Mouse (Mus musculus): ENCODE measurements around the gene Hacd4.

DNA sequence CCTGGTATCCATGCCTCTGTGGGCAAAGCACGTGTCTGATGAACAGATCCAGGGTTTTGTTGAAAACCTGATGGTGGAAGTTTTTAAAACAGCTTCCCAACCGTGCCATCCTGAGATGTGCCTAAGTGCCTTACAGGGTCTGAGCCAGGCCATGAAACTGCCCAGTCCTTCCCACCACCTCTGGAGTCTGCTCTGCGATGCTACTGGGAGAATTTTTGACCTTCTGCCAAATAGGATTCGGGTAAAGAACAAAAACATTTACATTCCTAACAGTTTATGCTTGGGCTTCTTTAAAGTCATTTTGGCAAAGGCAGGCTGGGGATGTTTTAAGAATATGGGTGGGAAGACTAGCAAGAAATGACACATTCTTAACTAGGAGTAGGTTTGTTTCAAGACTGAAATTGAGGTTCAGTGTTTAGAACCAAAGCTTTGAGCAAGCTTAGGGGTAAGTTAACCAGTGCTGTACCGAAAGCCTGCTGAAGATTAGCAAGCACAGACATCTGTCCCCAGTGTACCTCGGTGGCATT, 41.7 kb downstream of the Hacd4 start:
- no peak for TF ChIP-seq CTCF (IDR thresholded peaks at IDR 0.05; ENCODE audit: low read depth)
- TF ChIP-seq EP300 (IDR thresholded peaks at IDR 0.05; ENCODE audit: low read depth): no peak

Measured in heart, postnatal 0 days (tissue).